Mouse (Mus musculus) G1E (cell line): ENCODE measurements at regions not wholly inside any gene's neighbourhood (a gene's known extent, or its start where the extent isn't known, plus 50 kb on each side); places are given as distances from the start of the nearest gene placed in this dataset.

Source experiments
- CTCF ChIP-seq: IDR thresholded peaks from 2 replicates; pipeline ENCODE4 v1.5.1; 2012; ENCODE audit warnings: low read depth, low read length, inconsistent platforms, mixed read lengths
- GATA1 ChIP-seq: IDR thresholded peaks from 2 replicates; pipeline ENCODE4 v1.6.1; 2012; ENCODE audit warnings: borderline replicate concordance, low read length, inconsistent platforms, mixed read lengths
- GATA2 ChIP-seq: IDR thresholded peaks from 2 replicates; pipeline ENCODE4 v1.6.1; 2012; ENCODE audit warnings: low read depth, low read length, inconsistent platforms, borderline replicate concordance
- POLR2AphosphoS5 ChIP-seq: IDR thresholded peaks from 2 replicates; pipeline ENCODE4 v1.6.1; 2012; ENCODE audit warnings: low read depth, low read length, inconsistent platforms; ENCODE audit not compliant: insufficient replicate concordance
- TAL1 ChIP-seq: conservative IDR thresholded peaks from 2 replicates; pipeline ENCODE4 v1.6.1; 2012; ENCODE audit warnings: low read depth, low read length, inconsistent platforms, mixed read lengths

GRCm38 (mm10) chr11:94872921-94873320, 63.1 kb upstream of the Col1a1 start:
- TF ChIP-seq CTCF (no peak), TAL1 (no peak), POLR2AphosphoS5 (no peak), GATA1 (no peak), GATA2 (no peak)
